Mouse (Mus musculus) intestine, embryonic 16.5 days (tissue): ENCODE results near the gene Ier5. TPM values are rescaled to one million over a fixed set of nuclear protein-coding genes. Genes with fewer than 3 reads are reported as not detected.

Experiments
- ATAC-seq: fragments of 200-750 bp; cut with Nextera tagmentation; 2 replicates; pipeline ENCODE4 v1.8.0; 2017; ENCODE audit warnings: moderate TSS enrichment, moderate library complexity
- H3K27ac ChIP-seq: fragments of 300-500 bp; sonication (generic); 2 replicates; pipeline ENCODE4 v1.5.1; 2014; ENCODE audit warnings: mild to moderate bottlenecking, low read length
- H3K27me3 ChIP-seq: fragments of 300-500 bp; sonication (generic); replicated peaks from 2 replicates; pipeline ENCODE4 v1.6.1; 2014; ENCODE audit warnings: low read length, control low read depth, mixed read lengths; ENCODE audit not compliant: control insufficient read depth, insufficient read depth
- H3K36me3 ChIP-seq: fragments of 300-500 bp; sonication (generic); 2 replicates; pipeline ENCODE4 v1.6.1; 2014; ENCODE audit warnings: low read length, control low read depth; ENCODE audit not compliant: control insufficient read depth, insufficient read depth
- H3K4me1 ChIP-seq: fragments of 300-500 bp; sonication (generic); 2 replicates; pipeline ENCODE4 v1.6.1; 2014; ENCODE audit warnings: low read length, control low read depth, mixed read lengths; ENCODE audit not compliant: control insufficient read depth, insufficient read depth
- H3K4me2 ChIP-seq: fragments of 300-500 bp; sonication (generic); 2 replicates; pipeline ENCODE4 v1.6.1; 2014; ENCODE audit warnings: low read depth, low read length, control low read depth
- H3K4me3 ChIP-seq: fragments of 300-500 bp; sonication (generic); 2 replicates; pipeline ENCODE4 v1.5.1; 2014; ENCODE audit warnings: mild to moderate bottlenecking, low read length
- H3K9ac ChIP-seq: fragments of 300-500 bp; sonication (generic); 2 replicates; pipeline ENCODE4 v1.6.1; 2014; ENCODE audit warnings: low read depth, low read length
- H3K9me3 ChIP-seq: fragments of 300-500 bp; sonication (generic); 2 replicates; pipeline ENCODE4 v1.6.1; 2016; ENCODE audit warnings: low read length, control low read depth; ENCODE audit not compliant: control insufficient read depth
- WGBS: fragments of 180-500 bp; shearing (Covaris S2); extraction: QIAGEN DNeasy Blood & Tissue Kit; methylation state at CpG from one replicate; pipeline ENCODE4 v1.1.7; 2014; 5-methylcytosine and 5-hydroxymethylcytosine counted together
- polyA plus RNA-seq: library from polyadenylated mRNA; unstranded; fragments of >200 nt; fragmentation: Nextera tagmentation; extraction: Ambion mirVana; gene quantifications from 2 replicates; pipeline ENCODE4 v1.2.1, GENCODE M21; 2015

The Ier5 gene
- polyA plus RNA-seq, 1 experiment from 2014 or later, result 2.0 TPM

GRCm38 (mm10) chr1:155052131-155052760, 47.2 kb downstream of the Ier5 start:
- H3K4me2 ChIP-seq, result no peak overlapping the region
- H3K27me3 ChIP-seq, result no peaks in the 10 kb centered on the region
- no peaks in the 10 kb centered on the region for H3K9me3 ChIP-seq
- peak overlapping the region; percentile 52 for H3K27ac ChIP-seq
- no peaks in the 10 kb centered on the region for H3K36me3 ChIP-seq
- no peak overlapping the region for H3K4me3 ChIP-seq
- H3K4me1 ChIP-seq, result peaks cover 37% of the 10 kb centered on the region
- WGBS, result 40% methylated on average over 4 of the region's 4 CpGs
- no peak for ATAC-seq
- H3K9ac ChIP-seq, result peak overlapping the region; percentile 11; the same call in 1 of the 2 replicates

GRCm38 (mm10) chr1:155051701-155052127, 47.7 kb downstream of the Ier5 start:
- peaks cover 35% of the 10 kb centered on the region for H3K4me1 ChIP-seq
- no peaks in the 10 kb centered on the region for H3K9me3 ChIP-seq
- H3K27ac ChIP-seq, result peak overlapping the region; percentile 52
- H3K4me2 ChIP-seq, result no peak overlapping the region
- 49% methylated on average over 10 of the region's 10 CpGs for WGBS
- H3K9ac ChIP-seq, result peak overlapping the region; percentile 11; the same call in 1 of the 2 replicates
- no peak overlapping the region for H3K4me3 ChIP-seq
- no peak for ATAC-seq
- no peaks in the 10 kb centered on the region for H3K27me3 ChIP-seq
- no peaks in the 10 kb centered on the region for H3K36me3 ChIP-seq

GRCm38 (mm10) chr1:155050897-155051592, 48.4 kb downstream of the Ier5 start:
- Histone ChIP-seq H3K27me3 (no peaks in the 10 kb centered on the region), H3K9ac (no peak overlapping the region), H3K4me3 (no peak overlapping the region), H3K4me1 (peaks cover 29% of the 10 kb centered on the region), H3K4me2 (no peak overlapping the region), H3K27ac (no peak overlapping the region), H3K36me3 (no peaks in the 10 kb centered on the region), H3K9me3 (no peaks in the 10 kb centered on the region)
- ATAC-seq, result no peak
- whole genome bisulfite sequencing, result 82% methylated on average over 9 of the region's 9 CpGs

- Histone ChIP-seq H3K36me3 (no peaks in the 10 kb centered on the region), H3K4me3 (no peak overlapping the region), H3K9me3 (no peaks in the 10 kb centered on the region), H3K4me2 (no peak overlapping the region), H3K27me3 (no peaks in the 10 kb centered on the region), H3K9ac (no peak overlapping the region), H3K4me1 (peaks cover 26% of the 10 kb centered on the region), H3K27ac (no peak overlapping the region)
- WGBS, result 49% methylated on average over 5 of the region's 5 CpGs
- ATAC-seq, result peak; percentile 47
Measured at GRCm38 (mm10) chr1:155050174-155050573, 49.3 kb downstream of the Ier5 start.

GRCm38 (mm10) chr1:155048947-155049346, 50.5 kb downstream of the Ier5 start:
- ATAC-seq, result peak; percentile 79
- no peak overlapping the region for H3K4me2 ChIP-seq
- H3K36me3 ChIP-seq, result no peaks in the 10 kb centered on the region
- peaks cover 26% of the 10 kb centered on the region for H3K4me1 ChIP-seq
- WGBS, result 3% methylated on average over 5 of the region's 5 CpGs
- H3K27ac ChIP-seq, result no peak overlapping the region
- no peaks in the 10 kb centered on the region for H3K27me3 ChIP-seq
- H3K4me3 ChIP-seq, result no peak overlapping the region
- no peak overlapping the region for H3K9ac ChIP-seq
- H3K9me3 ChIP-seq, result no peaks in the 10 kb centered on the region

Other genes with a start within 250 kb of the Ier5 start
- 0.70 and 1.3 TPM in 2 replicates for gene Cacna1e, start 215.1 kb downstream of the Ier5 start, polyA plus RNA-seq
- gene Mr1, start 47.2 kb upstream of the Ier5 start, polyA plus RNA-seq, result 4.6 and 5.2 TPM in 2 replicates
- gene Stx6, start 59.1 kb upstream of the Ier5 start, polyA plus RNA-seq, result 36.1 and 44.2 TPM in 2 replicates
- gene BC034090, start 144.8 kb upstream of the Ier5 start, polyA plus RNA-seq, result 1.5 and 2.5 TPM in 2 replicates